Mouse (Mus musculus) MEL (cell line): Measurements from ENCODE around the gene Mus81. TPM values are rescaled to one million over a fixed set of nuclear protein-coding genes. Genes with fewer than 3 reads are reported as not detected.

Experiments
- DNase-seq: peaks from one replicate; pipeline ENCODE4 v3.0.0; 2011; ENCODE audit warnings: low read depth, low spot score
- H3K27ac ChIP-seq: 2 replicates; pipeline ENCODE4 v1.5.1; 2012; ENCODE audit warnings: low read depth, mild to moderate bottlenecking, control low read depth, low read length, moderate library complexity; ENCODE audit not compliant: control insufficient read depth
- H3K27me3 ChIP-seq, 2 experiments: fragments of 150-350 bp in 1 of 2; sonication (generic) in 1 of 2; 2 replicates each; pipeline ENCODE4 v1.6.1; 2012; ENCODE audit warnings: low read length in 2 of 2, mild to moderate bottlenecking in 2 of 2, improper control_type of control experiment in 1 of 2, moderate library complexity in 1 of 2; ENCODE audit not compliant: insufficient read depth in 2 of 2, control insufficient read depth in 1 of 2
- H3K36me3 ChIP-seq, 2 experiments: 2 replicates each; pipeline ENCODE4 v1.6.1; 2012 to 2014; ENCODE audit warnings: low read length in 2 of 2, improper control_type of control experiment in 1 of 2, inconsistent platforms in 1 of 2, mild to moderate bottlenecking in 1 of 2; ENCODE audit not compliant: insufficient read depth in 2 of 2, control insufficient read depth in 1 of 2
- H3K4me1 ChIP-seq, 2 experiments: fragments of 150-350 bp in 1 of 2; sonication (generic) in 1 of 2; 2 replicates each; pipeline ENCODE4 v1.6.1; 2012; ENCODE audit warnings: low read length in 2 of 2, improper control_type of control experiment in 1 of 2, mild to moderate bottlenecking in 1 of 2; ENCODE audit not compliant: insufficient read depth in 2 of 2, control insufficient read depth in 1 of 2
- H3K4me3 ChIP-seq, 2 experiments: fragments of 150-350 bp in 1 of 2; sonication (generic) in 1 of 2; 2 replicates each; pipeline ENCODE4 v1.5.1; 2012; ENCODE audit warnings: low read depth in 2 of 2, low read length in 2 of 2, mild to moderate bottlenecking in 2 of 2, moderate library complexity in 2 of 2, control low read depth in 1 of 2, improper control_type of control experiment in 1 of 2; ENCODE audit not compliant: control insufficient read depth in 1 of 2, insufficient read depth in 1 of 2
- H3K79me2 ChIP-seq: 2 replicates; pipeline ENCODE4 v1.6.1; 2012; ENCODE audit warnings: mild to moderate bottlenecking, low read length, moderate library complexity; ENCODE audit not compliant: control insufficient read depth, poor library complexity, insufficient read depth
- H3K9ac ChIP-seq: 2 replicates; pipeline ENCODE4 v1.6.1; 2012; ENCODE audit warnings: low read depth, mild to moderate bottlenecking, control low read depth, low read length, moderate library complexity; ENCODE audit not compliant: control insufficient read depth, poor library complexity, severe bottlenecking
- H3K9me3 ChIP-seq: fragments of 150-350 bp; sonication (generic); replicated peaks from 2 replicates; pipeline ENCODE4 v1.6.1; 2012; ENCODE audit warnings: mild to moderate bottlenecking, low read length, improper control_type of control experiment, moderate library complexity; ENCODE audit not compliant: insufficient read depth
- CHD1 ChIP-seq: IDR thresholded peaks from 2 replicates; pipeline ENCODE4 v1.6.1; 2012; ENCODE audit warnings: low read depth, mild to moderate bottlenecking, inconsistent platforms, low read length, improper control_type of control experiment
- CHD2 ChIP-seq: IDR thresholded peaks from 2 replicates; pipeline ENCODE4 v1.6.1; 2011; ENCODE audit warnings: low read length, improper control_type of control experiment
- ELF1 ChIP-seq: IDR thresholded peaks from 2 replicates; pipeline ENCODE4 v1.6.1; 2014; ENCODE audit warnings: low read depth, mild to moderate bottlenecking, inconsistent platforms, low read length, improper control_type of control experiment, moderate library complexity
- ETS1 ChIP-seq: IDR thresholded peaks from 2 replicates; pipeline ENCODE4 v1.6.1; 2012; ENCODE audit warnings: low read depth, mild to moderate bottlenecking, inconsistent platforms, low read length, improper control_type of control experiment, moderate library complexity
- GABPA ChIP-seq: IDR thresholded peaks from 2 replicates; pipeline ENCODE4 v1.6.1; 2012; ENCODE audit warnings: low read depth, mild to moderate bottlenecking, inconsistent platforms, low read length, improper control_type of control experiment, moderate library complexity
- GATA1 ChIP-seq: IDR thresholded peaks from 2 replicates; pipeline ENCODE4 v1.6.1; 2011; ENCODE audit warnings: low read depth, low read length, improper control_type of control experiment
- HCFC1 ChIP-seq: IDR thresholded peaks from 2 replicates; pipeline ENCODE4 v1.6.1; 2012; ENCODE audit warnings: low read depth, mild to moderate bottlenecking, inconsistent platforms, low read length, improper control_type of control experiment, moderate library complexity
- JUND ChIP-seq: IDR thresholded peaks from 2 replicates; pipeline ENCODE4 v1.6.1; 2011; ENCODE audit warnings: low read depth, mild to moderate bottlenecking, improper control_type of control experiment, low read length
- MAFK ChIP-seq: IDR thresholded peaks from 2 replicates; pipeline ENCODE4 v1.6.1; 2011; ENCODE audit warnings: low read depth, mild to moderate bottlenecking, low read length, improper control_type of control experiment, borderline replicate concordance
- MAX ChIP-seq: IDR thresholded peaks from 2 replicates; pipeline ENCODE4 v1.6.1; 2011; ENCODE audit warnings: low read length, improper control_type of control experiment
- MAZ ChIP-seq: IDR thresholded peaks from 2 replicates; pipeline ENCODE4 v1.6.1; 2012; ENCODE audit warnings: low read depth, mild to moderate bottlenecking, inconsistent platforms, low read length, improper control_type of control experiment
- MXI1 ChIP-seq: IDR thresholded peaks from 2 replicates; pipeline ENCODE4 v1.6.1; 2011; ENCODE audit warnings: mild to moderate bottlenecking, low read depth, low read length, improper control_type of control experiment
- MYC ChIP-seq: IDR thresholded peaks from 2 replicates; pipeline ENCODE4 v1.6.1; 2011; ENCODE audit warnings: low read depth, mild to moderate bottlenecking, low read length, improper control_type of control experiment, moderate library complexity
- NRF1 ChIP-seq: IDR thresholded peaks from 2 replicates; pipeline ENCODE4 v1.6.1; 2014; ENCODE audit warnings: low read depth, mild to moderate bottlenecking, inconsistent platforms, low read length, improper control_type of control experiment, moderate library complexity; ENCODE audit not compliant: poor library complexity, insufficient read depth, severe bottlenecking
- POLR2A ChIP-seq, 2 experiments: IDR thresholded peaks; 2 replicates each; pipeline ENCODE4 v1.6.1; 2011 to 2012; ENCODE audit warnings: low read length in 2 of 2, mild to moderate bottlenecking in 2 of 2, control low read depth in 1 of 2, improper control_type of control experiment in 1 of 2, low read depth in 1 of 2, moderate library complexity in 1 of 2; ENCODE audit not compliant: control insufficient read depth in 1 of 2, insufficient read depth in 1 of 2, poor library complexity in 1 of 2
- POLR2AphosphoS2 ChIP-seq: IDR thresholded peaks from 2 replicates; pipeline ENCODE4 v1.6.1; 2011; ENCODE audit warnings: low read length, improper control_type of control experiment
- POLR2AphosphoS5 ChIP-seq: IDR thresholded peaks from 2 replicates; pipeline ENCODE4 v1.6.1; 2012; ENCODE audit warnings: low read depth, borderline replicate concordance, mild to moderate bottlenecking, inconsistent platforms, low read length, moderate library complexity, mixed read lengths
- RAD21 ChIP-seq: IDR thresholded peaks from 2 replicates; pipeline ENCODE4 v1.6.1; 2011; ENCODE audit warnings: mild to moderate bottlenecking, low read depth, low read length, improper control_type of control experiment
- SMC3 ChIP-seq: IDR thresholded peaks from 2 replicates; pipeline ENCODE4 v1.6.1; 2011; ENCODE audit warnings: low read depth, low read length, improper control_type of control experiment
- UBTF ChIP-seq: IDR thresholded peaks from 2 replicates; pipeline ENCODE4 v1.6.1; 2012; ENCODE audit warnings: low read depth, mild to moderate bottlenecking, inconsistent platforms, low read length, improper control_type of control experiment, moderate library complexity, borderline replicate concordance; ENCODE audit not compliant: insufficient read depth
- USF2 ChIP-seq, 2 experiments: IDR thresholded peaks; 2 replicates each; pipeline ENCODE4 v1.6.1; 2011 to 2012; ENCODE audit warnings: improper control_type of control experiment in 2 of 2, low read length in 2 of 2, borderline replicate concordance in 1 of 2, inconsistent platforms in 1 of 2, low read depth in 1 of 2, mild to moderate bottlenecking in 1 of 2; ENCODE audit not compliant: insufficient read depth in 1 of 2
- ZC3H11A ChIP-seq: IDR thresholded peaks from 2 replicates; pipeline ENCODE4 v1.6.1; 2012; ENCODE audit warnings: low read depth, mild to moderate bottlenecking, inconsistent platforms, low read length, improper control_type of control experiment
- ZKSCAN1 ChIP-seq: IDR thresholded peaks from 2 replicates; pipeline ENCODE4 v1.6.1; 2012; ENCODE audit warnings: low read depth, mild to moderate bottlenecking, inconsistent platforms, low read length, improper control_type of control experiment, moderate library complexity
- polyA plus RNA-seq, 2 experiments: library from polyadenylated mRNA; stranded (reverse) in 1 of 2; unstranded in 1 of 2; fragments of >175 nt in 1 of 2; fragments of >200 nt in 1 of 2; gene quantifications; 2 replicates each; pipeline versions ENCODE4 v1.2.1 to v1.2.4; 2012; ENCODE audit warnings: low replicate concordance in 2 of 2, low read depth in 1 of 2; ENCODE audit not compliant: insufficient read length in 2 of 2, insufficient read depth in 1 of 2, missing spikeins in 1 of 2
- total RNA-seq: library from RNA; depleted of rRNA; stranded (reverse); fragments of 300-350 nt; gene quantifications from 2 replicates; pipeline ENCODE4 v1.2.3, GENCODE M21; 2012

Mus81 gene
- total and polyA plus RNA-seq, 3 experiments, result 38.9 to 50.5 TPM; not detected in 1

DNA sequence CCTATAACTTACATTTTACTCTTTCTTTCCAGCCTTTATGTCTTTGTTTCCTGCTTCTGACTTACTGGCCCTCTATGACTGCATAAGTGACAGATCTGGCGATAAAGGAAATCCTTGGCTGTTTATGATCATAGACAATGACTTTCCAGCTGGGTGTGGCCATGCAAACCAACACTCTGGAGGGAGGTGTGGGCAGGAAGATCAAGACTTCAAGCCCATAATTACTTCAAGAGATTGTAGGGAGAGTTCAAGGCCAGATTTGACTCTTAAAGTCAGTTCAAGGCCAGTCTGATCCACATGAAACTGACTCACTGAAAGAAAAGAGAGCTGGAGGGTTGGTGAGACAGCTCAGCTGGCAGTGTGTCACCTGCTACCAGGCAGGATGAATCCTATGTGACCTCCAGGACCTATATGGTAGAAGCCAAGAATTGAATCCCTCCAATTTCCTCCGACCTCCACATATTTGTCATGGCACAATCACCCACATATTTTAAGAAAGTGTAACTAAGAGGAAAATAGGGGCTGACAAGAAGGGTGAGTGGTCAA, 12.2 kb upstream of the Mus81 start:
- Histone ChIP-seq H3K9me3 (no peaks in the 10 kb centered on the region), H3K36me3 (no peaks in the 10 kb centered on the region; a peak in 1 of 4 replicates), H3K27me3 (no peaks in the 10 kb centered on the region), H3K4me3 (no peak overlapping the region), H3K4me1 (no peaks in the 10 kb centered on the region), H3K9ac (no peak overlapping the region), H3K27ac (no peak overlapping the region), H3K79me2 (no peaks in the 10 kb centered on the region)
- DNase-seq, result no peak
- no peak for TF ChIP-seq ETS1
- TF ChIP-seq POLR2AphosphoS2, result no peak
- no peak for TF ChIP-seq ZC3H11A
- TF ChIP-seq CHD2, result no peak
- TF ChIP-seq CHD1, result no peak
- no peak for TF ChIP-seq POLR2AphosphoS5
- no peak for TF ChIP-seq MYC
- TF ChIP-seq NRF1, result no peak
- TF ChIP-seq ELF1, result no peak
- TF ChIP-seq GATA1, result no peak

GRCm38 (mm10) chr19:5496052-5496370, 7.8 kb upstream of the Mus81 start:
- Histone ChIP-seq H3K27me3 (no peaks in the 10 kb centered on the region), H3K9me3 (no peaks in the 10 kb centered on the region), H3K79me2 (peaks cover 22% of the 10 kb centered on the region), H3K9ac (no peak overlapping the region), H3K4me1 (no peaks in the 10 kb centered on the region), H3K36me3 (peaks cover 0 to 10% of the 10 kb centered on the region in 2 experiments), H3K27ac (no peak overlapping the region), H3K4me3 (no peak overlapping the region)
- DNase-seq, result peak; percentile 37
- TF ChIP-seq ZC3H11A (no peak), RAD21 (no peak), GABPA (no peak), USF2 (IDR thresholded peaks at IDR 0.05; ENCODE audit: borderline replicate concordance in 1 of 2, insufficient read depth in 1 of 2, low read depth in 1 of 2, low read length in 2 of 2) (no peak), POLR2A (IDR thresholded peaks at IDR 0.05; ENCODE audit: control insufficient read depth in 1 of 2, insufficient read depth in 1 of 2, low read depth in 1 of 2, low read length in 2 of 2, poor library complexity in 1 of 2) (no peak), MAFK (no peak), MXI1 (no peak), UBTF (no peak), ZKSCAN1 (no peak), MAX (no peak), HCFC1 (no peak), JUND (no peak), MAZ (no peak), SMC3 (no peak), NRF1 (no peak)
